Mouse (Mus musculus): Measurements from ENCODE around the gene Nrp1. TPM values are rescaled to one million over a fixed set of nuclear protein-coding genes. Genes with fewer than 3 reads are reported as not detected.

Gene Nrp1
- polyA plus RNA-seq, 1 experiment from 2014 or later = 158 TPM

GRCm38 (mm10) chr8:128450390-128451032 lies 92.1 kb downstream of the Nrp1 start:
- H3K4me2 ChIP-seq (replicated peaks; ENCODE audit: low read depth, low read length) = no peak overlapping the region
- peaks cover 6% of the 10 kb centered on the region; the same call in 1 of the 2 replicates for H3K36me3 ChIP-seq (ENCODE audit: insufficient read depth, low read length)
- H3K27me3 ChIP-seq (replicated peaks; ENCODE audit: insufficient read depth, low read length) = no peaks in the 10 kb centered on the region
- H3K4me1 ChIP-seq (ENCODE audit: insufficient read depth, low read depth, low read length) = peaks cover 11% of the 10 kb centered on the region; the same call in 1 of the 2 replicates
- DNase-seq (ENCODE audit: low spot score) (peak; percentile 23), ATAC-seq (no peak)
- no peak overlapping the region for H3K4me3 ChIP-seq (ENCODE audit: low read depth, low read length)
- WGBS = 60% methylated on average over 9 of the region's 9 CpGs
- TF ChIP-seq CTCF (IDR thresholded peaks at IDR 0.05) (no peak), EP300 (IDR thresholded peaks at IDR 0.05) (no peak)
- peak overlapping the region; percentile 65 for H3K27ac ChIP-seq (ENCODE audit: low read length)
- H3K9ac ChIP-seq (replicated peaks; ENCODE audit: low read depth) = no peak overlapping the region
- no peaks in the 10 kb centered on the region for H3K9me3 ChIP-seq (ENCODE audit: low read length)

GRCm38 (mm10) chr8:128451121-128451520 lies 92.7 kb downstream of the Nrp1 start:
- Histone ChIP-seq H3K4me2 (replicated peaks; ENCODE audit: low read depth, low read length) (no peak overlapping the region), H3K36me3 (ENCODE audit: insufficient read depth, low read length) (peaks cover 6% of the 10 kb centered on the region; the same call in 1 of the 2 replicates), H3K4me3 (ENCODE audit: low read depth, low read length) (no peak overlapping the region), H3K27me3 (replicated peaks; ENCODE audit: insufficient read depth, low read length) (no peaks in the 10 kb centered on the region), H3K4me1 (ENCODE audit: insufficient read depth, low read depth, low read length) (peaks cover 11% of the 10 kb centered on the region; the same call in 1 of the 2 replicates), H3K9me3 (ENCODE audit: low read length) (no peaks in the 10 kb centered on the region), H3K9ac (replicated peaks; ENCODE audit: low read depth) (no peak overlapping the region), H3K27ac (ENCODE audit: low read length) (peak overlapping the region; percentile 65)
- DNase-seq (ENCODE audit: low spot score) (peak; percentile 49), ATAC-seq (no peak)
- WGBS = 19% methylated on average over 1 of the region's 1 CpGs
- TF ChIP-seq CTCF (IDR thresholded peaks at IDR 0.05) = no peak
- TF ChIP-seq EP300 (IDR thresholded peaks at IDR 0.05) = peak; percentile 15; the same call in 1 of the 2 replicates

- H3K27ac ChIP-seq (ENCODE audit: low read length) = 0 out of 2 replicates have a peak overlapping the region, but pooled peaks have one; percentile 1
- DNase-seq (ENCODE audit: low spot score) = peak; percentile 50
These were observed 95.1 kb downstream of the Nrp1 start for GRCm38 (mm10) chr8:128453471-128453870.

GRCm38 (mm10) chr8:128454026-128454425 lies 95.6 kb downstream of the Nrp1 start:
- H3K4me3 ChIP-seq (ENCODE audit: low read depth, low read length) = no peak overlapping the region
- no peaks in the 10 kb centered on the region for H3K27me3 ChIP-seq (replicated peaks; ENCODE audit: insufficient read depth, low read length)
- peak; percentile 52 for DNase-seq (ENCODE audit: low spot score)
- no peaks in the 10 kb centered on the region for H3K9me3 ChIP-seq (ENCODE audit: low read length)
- H3K27ac ChIP-seq (ENCODE audit: low read length) = 0 out of 2 replicates have a peak overlapping the region, but pooled peaks have one; percentile 1
- TF ChIP-seq CTCF (IDR thresholded peaks at IDR 0.05) (no peak), EP300 (IDR thresholded peaks at IDR 0.05) (peak; percentile 81)
- ATAC-seq = peak; percentile 72
- peaks cover 10% of the 10 kb centered on the region; the same call in 1 of the 2 replicates for H3K36me3 ChIP-seq (ENCODE audit: insufficient read depth, low read length)
- H3K9ac ChIP-seq (replicated peaks; ENCODE audit: low read depth) = no peak overlapping the region
- H3K4me1 ChIP-seq (ENCODE audit: insufficient read depth, low read depth, low read length) = peaks cover 9% of the 10 kb centered on the region; the same call in 1 of the 2 replicates
- 57% methylated on average over 3 of the region's 3 CpGs for WGBS
- no peak overlapping the region for H3K4me2 ChIP-seq (replicated peaks; ENCODE audit: low read depth, low read length)

More at GRCm38 (mm10) chr8:128453471-128453870, 95.1 kb downstream of the Nrp1 start:
- no peak for ATAC-seq
- Histone ChIP-seq H3K4me3 (ENCODE audit: low read depth, low read length) (no peak overlapping the region), H3K27me3 (replicated peaks; ENCODE audit: insufficient read depth, low read length) (no peaks in the 10 kb centered on the region), H3K9ac (replicated peaks; ENCODE audit: low read depth) (no peak overlapping the region), H3K36me3 (ENCODE audit: insufficient read depth, low read length) (peaks cover 9% of the 10 kb centered on the region; the same call in 1 of the 2 replicates), H3K4me2 (replicated peaks; ENCODE audit: low read depth, low read length) (no peak overlapping the region), H3K9me3 (ENCODE audit: low read length) (no peaks in the 10 kb centered on the region), H3K4me1 (ENCODE audit: insufficient read depth, low read depth, low read length) (peaks cover 11% of the 10 kb centered on the region; the same call in 1 of the 2 replicates)
- TF ChIP-seq EP300 (IDR thresholded peaks at IDR 0.05) (no peak), CTCF (IDR thresholded peaks at IDR 0.05) (no peak)
- 37% methylated on average over 2 of the region's 2 CpGs for WGBS

GRCm38 (mm10) chr8:128457277-128457676 lies 98.9 kb downstream of the Nrp1 start:
- TF ChIP-seq CTCF (IDR thresholded peaks at IDR 0.05) (no peak), EP300 (IDR thresholded peaks at IDR 0.05) (no peak)
- DNase-seq (ENCODE audit: low spot score) (no peak), ATAC-seq (no peak)
- Histone ChIP-seq H3K4me1 (ENCODE audit: insufficient read depth, low read depth, low read length) (no peaks in the 10 kb centered on the region), H3K4me2 (replicated peaks; ENCODE audit: low read depth, low read length) (no peak overlapping the region), H3K9ac (replicated peaks; ENCODE audit: low read depth) (no peak overlapping the region), H3K27ac (ENCODE audit: low read length) (no peak overlapping the region), H3K9me3 (ENCODE audit: low read length) (no peaks in the 10 kb centered on the region), H3K27me3 (replicated peaks; ENCODE audit: insufficient read depth, low read length) (no peaks in the 10 kb centered on the region), H3K36me3 (ENCODE audit: insufficient read depth, low read length) (peaks cover 25% of the 10 kb centered on the region), H3K4me3 (ENCODE audit: low read depth, low read length) (no peak overlapping the region)
- 71% methylated on average over 2 of the region's 2 CpGs for WGBS

- WGBS = 49% methylated on average over 1 of the region's 1 CpGs
- TF ChIP-seq EP300 (IDR thresholded peaks at IDR 0.05) (no peak), CTCF (IDR thresholded peaks at IDR 0.05) (no peak)
- Histone ChIP-seq H3K4me2 (replicated peaks; ENCODE audit: low read depth, low read length) (no peak overlapping the region), H3K4me1 (ENCODE audit: insufficient read depth, low read depth, low read length) (no peaks in the 10 kb centered on the region), H3K9me3 (ENCODE audit: low read length) (no peaks in the 10 kb centered on the region), H3K27ac (ENCODE audit: low read length) (no peak overlapping the region), H3K4me3 (ENCODE audit: low read depth, low read length) (no peak overlapping the region), H3K27me3 (replicated peaks; ENCODE audit: insufficient read depth, low read length) (no peaks in the 10 kb centered on the region), H3K9ac (replicated peaks; ENCODE audit: low read depth) (no peak overlapping the region), H3K36me3 (ENCODE audit: insufficient read depth, low read length) (peaks cover 30% of the 10 kb centered on the region)
- ATAC-seq (no peak), DNase-seq (ENCODE audit: low spot score) (no peak)
These were observed 101.3 kb downstream of the Nrp1 start for GRCm38 (mm10) chr8:128459704-128460103.
